Mouse (Mus musculus): Measurements from ENCODE around the gene Nmt1.
A peak's percentile ranks its signal among the peaks of the same experiment; 100 is the strongest.

The Nmt1 gene

DNA sequence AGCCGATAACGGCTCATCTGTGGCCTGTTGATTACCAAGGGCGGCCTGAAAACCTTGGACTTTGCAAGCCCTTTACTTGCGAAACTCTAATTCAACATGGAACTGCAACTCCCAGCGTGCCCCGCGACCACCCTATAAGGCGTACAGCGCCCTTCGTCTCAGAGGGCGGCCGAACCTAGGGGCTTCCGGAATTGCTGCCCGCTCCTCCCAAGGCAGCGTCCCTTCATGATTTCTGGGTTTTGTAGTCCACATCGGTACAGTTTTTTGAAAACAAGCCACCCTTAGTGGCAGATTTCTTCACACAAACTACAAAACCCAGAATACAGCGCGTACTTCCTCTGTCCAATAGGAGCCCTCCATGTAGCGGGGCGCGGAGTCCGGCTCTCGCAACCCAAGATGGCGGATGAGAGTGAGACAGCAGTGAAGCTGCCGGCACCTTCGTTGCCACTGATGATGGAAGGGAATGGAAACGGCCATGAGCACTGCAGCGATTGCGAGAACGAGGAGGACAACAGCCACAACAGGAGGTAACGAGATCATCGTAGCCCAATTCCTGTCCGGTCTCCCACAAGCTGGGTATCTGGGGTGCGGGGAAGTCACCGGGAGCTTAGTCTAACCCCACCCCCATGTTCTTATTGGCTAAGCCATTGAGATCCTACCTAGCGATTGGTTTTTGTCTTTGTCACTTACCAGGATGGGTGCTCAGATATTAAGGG lies at the start of gene Nmt1, which contains the start of gene Dcakd:
TSS of gene Nmt1 (plus strand) at position 15 of the 716 bp plus-strand sequence.
TSS of gene Dcakd (minus strand) at position 158 of the 716 bp plus-strand sequence.
- peak; percentile 96 to 97 for DNase-seq

- DNase-seq: no peak
These were observed 46.7 kb upstream of the Nmt1 start for GRCm38 (mm10) chr11:102981151-102981890.

- DNase-seq: no peak
These were observed 43.9 kb upstream of the Nmt1 start for GRCm38 (mm10) chr11:102984086-102984485.

- DNase-seq: no peak
These were observed 43.4 kb upstream of the Nmt1 start for GRCm38 (mm10) chr11:102984615-102985014.

GRCm38 (mm10) chr11:102985160-102985559 lies 42.8 kb upstream of the Nmt1 start:
- no peak for DNase-seq

- DNase-seq: no peak
These were observed 38.3 kb upstream of the Nmt1 start for GRCm38 (mm10) chr11:102989641-102990151.

- DNase-seq: no peak
These were observed 37.8 kb upstream of the Nmt1 start for GRCm38 (mm10) chr11:102990152-102990663.

- DNase-seq: no peak
These were observed 36.3 kb upstream of the Nmt1 start for GRCm38 (mm10) chr11:102991681-102992080.

GRCm38 (mm10) chr11:102992940-102993339 lies 35.0 kb upstream of the Nmt1 start:
- DNase-seq: peak; percentile 64 to 74

DNA sequence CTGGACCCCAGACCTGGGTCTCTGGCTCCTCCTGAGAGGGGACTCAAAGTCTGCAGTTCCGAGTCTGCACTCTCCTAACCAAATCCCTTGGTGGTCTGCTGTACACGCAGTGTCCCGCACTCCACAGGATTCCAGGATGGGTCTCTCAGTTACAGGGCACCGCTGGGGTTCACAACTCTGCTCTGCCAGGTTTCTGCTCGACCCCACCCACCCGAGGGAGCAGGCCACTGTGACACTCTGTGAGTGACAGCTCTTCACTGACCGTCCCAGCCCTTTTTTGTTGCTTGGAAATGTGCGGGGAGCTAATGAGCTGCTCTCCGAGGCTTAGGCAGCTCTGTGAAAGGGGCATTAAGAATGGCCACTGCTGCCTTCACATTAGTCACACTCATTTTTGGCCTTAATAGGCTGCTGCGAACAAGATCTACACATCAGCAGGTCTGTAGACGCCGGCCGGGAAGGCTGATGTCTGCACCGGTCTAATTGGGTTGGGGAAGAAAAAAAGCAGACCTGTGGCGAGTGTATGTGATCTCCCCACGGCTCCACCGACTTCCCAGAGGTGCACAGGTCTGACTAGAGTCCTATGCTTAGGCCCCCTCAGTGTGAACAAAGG lies 34.5 kb upstream of the Nmt1 start:
- no peak for DNase-seq

- DNase-seq: no peak
These were observed 33.0 kb upstream of the Nmt1 start for GRCm38 (mm10) chr11:102994952-102995351.

- no peak for DNase-seq
These were observed 31.6 kb upstream of the Nmt1 start for GRCm38 (mm10) chr11:102996385-102996784.

DNA sequence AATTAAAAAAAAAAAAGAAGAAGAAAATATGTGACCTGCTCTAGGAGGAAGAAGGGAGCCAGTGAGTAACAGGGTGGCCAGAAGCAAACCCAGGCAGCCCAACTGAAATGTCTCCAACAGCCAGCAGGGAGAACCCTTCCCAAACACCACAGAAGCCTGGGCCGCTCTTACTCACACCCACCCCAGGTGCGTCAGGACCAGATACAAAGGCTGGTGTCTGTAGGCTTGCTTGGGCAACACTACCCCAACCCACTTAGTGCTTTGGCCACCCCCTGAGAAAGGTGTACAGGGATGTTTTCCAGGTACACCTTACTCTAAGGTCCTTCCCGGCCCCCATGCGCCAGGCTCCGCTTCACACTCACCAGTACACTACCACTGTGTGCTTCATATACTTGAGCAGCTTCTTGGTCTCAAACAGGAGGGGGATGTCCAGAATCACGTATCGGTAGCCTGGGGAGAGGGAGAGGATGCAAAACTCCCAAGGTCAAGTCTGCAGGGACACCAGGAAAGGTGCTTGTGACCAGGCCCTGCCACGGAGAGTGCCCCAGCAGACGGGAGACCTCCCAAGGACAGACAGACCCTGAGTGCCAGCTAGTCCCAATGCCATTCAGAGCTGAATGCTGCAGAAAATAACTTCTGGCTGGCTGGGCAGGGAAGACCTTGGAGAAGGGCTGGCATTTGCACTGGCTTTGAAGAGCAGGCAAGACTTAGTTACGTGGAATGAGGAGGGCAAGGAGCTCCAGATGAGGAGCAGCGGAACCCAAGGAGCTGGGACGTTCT lies 30.8 kb upstream of the Nmt1 start:
- DNase-seq: no peak

DNA sequence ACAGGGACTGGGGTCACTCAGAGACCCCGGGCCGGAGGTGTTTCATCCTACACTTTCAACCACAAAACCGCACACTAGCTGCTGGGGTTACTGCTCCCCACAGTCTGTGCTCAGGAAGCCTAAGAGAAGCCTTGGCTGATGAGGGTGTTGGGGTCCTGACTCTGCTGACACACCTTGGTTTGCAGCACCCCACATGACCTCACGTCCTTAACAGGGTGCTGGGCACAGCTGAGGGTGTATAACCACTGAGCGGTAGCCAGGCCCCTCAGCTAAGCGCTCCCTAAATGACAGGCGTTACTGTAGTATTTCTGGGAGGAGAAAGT lies 29.8 kb upstream of the Nmt1 start:
- DNase-seq: no peak

- DNase-seq: no peak
These were observed 29.2 kb upstream of the Nmt1 start for GRCm38 (mm10) chr11:102998577-102999316.

- no peak for DNase-seq
These were observed 28.5 kb upstream of the Nmt1 start for GRCm38 (mm10) chr11:102999317-102999970.

DNA sequence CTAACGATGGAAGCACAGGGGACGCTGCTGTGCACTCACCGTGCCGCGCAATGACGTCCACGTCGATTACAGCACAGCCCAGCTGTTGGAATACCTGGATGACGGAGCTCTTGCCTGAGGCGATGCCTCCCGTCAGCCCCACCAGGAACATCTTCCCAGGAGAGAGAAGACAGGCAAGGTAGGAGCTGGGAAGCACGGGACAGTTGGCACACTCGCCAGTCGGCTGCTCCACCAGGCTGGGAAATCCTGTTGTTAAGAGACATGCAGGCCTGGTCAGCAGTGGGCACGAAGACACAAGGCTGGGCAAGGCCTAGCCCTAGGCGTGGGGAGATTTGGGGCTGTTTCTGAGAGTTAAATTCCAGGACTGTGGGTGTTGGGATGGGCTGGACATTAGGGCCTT lies 27.9 kb upstream of the Nmt1 start:
- no peak for DNase-seq

DNA sequence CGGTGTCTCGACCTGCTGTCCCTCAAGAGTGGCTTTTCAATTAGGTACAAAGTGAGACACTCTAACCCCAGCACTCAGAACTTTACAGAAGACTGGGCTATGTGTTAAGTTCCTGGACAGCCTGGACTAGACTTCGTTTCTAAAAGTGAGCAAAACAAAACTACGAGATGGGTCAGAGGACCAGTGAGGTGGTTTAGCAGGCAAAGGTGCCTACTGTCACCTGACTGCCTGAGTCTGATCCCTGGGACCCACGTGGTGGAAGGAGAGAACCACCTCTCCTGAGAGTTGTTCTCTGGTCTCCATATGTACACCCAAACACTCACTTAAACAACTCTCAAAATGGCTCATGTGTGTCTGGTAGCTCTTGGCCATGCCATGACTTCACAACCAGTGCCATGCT lies 26.9 kb upstream of the Nmt1 start:
- DNase-seq: no peak

GRCm38 (mm10) chr11:103003210-103003609 lies 24.8 kb upstream of the Nmt1 start:
- peak; percentile 89 to 93 for DNase-seq

DNA sequence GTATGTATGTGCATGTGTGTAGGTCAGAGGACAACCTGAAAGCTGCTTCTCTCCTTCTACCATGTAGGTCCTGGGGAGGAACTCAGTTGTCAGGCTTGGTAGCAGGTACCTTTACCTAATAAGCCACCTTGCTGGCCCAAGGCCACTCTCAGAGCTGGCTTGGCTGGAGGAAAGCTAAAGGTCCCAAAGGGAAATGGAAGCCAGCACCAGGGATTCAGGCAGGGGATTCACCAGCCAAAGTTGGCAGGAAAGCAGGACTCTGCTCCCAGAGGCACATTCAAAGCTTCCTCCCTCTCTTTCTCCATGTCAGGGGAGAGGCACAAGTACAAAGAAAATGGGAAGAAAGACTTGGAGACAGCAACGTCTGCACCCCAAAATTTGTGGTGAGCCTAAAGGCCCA lies 23.1 kb upstream of the Nmt1 start:
- DNase-seq: no peak

DNA sequence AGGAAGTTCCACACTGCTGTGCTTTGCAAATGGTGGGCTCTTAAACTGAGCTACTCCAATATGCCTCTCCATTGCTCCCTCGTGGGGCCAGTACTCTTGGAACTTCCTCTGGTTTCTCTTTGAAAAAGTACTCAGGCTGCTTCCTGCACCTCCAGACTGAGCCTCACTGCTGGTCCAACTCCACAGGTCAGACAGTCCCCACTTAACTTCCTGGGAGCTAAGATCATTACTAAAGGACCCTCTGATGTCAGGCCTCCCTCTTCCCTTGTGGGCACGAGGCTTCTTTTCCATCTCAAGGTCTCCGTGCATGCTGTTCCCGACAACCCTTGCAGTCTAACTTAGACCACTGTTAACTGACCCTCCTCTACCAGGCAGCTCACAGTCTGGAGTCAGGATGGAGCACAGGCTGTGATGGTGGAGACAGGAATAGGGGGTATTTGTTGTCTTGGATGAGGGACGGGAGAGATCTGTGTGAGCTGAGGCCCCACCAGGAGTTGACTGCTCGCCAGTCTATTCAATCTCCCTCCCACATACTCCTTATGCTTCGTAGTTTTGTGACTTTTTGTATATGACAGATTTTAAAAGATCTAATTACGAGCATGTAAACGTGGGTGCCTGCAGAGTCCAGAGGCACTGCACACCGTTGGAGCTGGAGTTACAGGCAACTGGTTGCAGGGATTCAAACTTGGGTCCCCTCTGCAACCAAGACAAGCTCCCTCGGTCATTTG lies 22.6 kb upstream of the Nmt1 start:
- DNase-seq: no peak
